Mouse (Mus musculus) neutrophil, adult 65 days (primary cell): ENCODE measurements around the gene Avpi1. TPM values are rescaled to one million over a fixed set of nuclear protein-coding genes. Genes with fewer than 3 reads are reported as not detected.

Experiments
- total RNA-seq: library from RNA; stranded (reverse); gene quantifications from 2 replicates; pipeline ENCODE4 v1.2.4, GENCODE M21; 2023

The Avpi1 gene
- 0.47 and 2.0 TPM in 2 replicates for total RNA-seq

DNA sequence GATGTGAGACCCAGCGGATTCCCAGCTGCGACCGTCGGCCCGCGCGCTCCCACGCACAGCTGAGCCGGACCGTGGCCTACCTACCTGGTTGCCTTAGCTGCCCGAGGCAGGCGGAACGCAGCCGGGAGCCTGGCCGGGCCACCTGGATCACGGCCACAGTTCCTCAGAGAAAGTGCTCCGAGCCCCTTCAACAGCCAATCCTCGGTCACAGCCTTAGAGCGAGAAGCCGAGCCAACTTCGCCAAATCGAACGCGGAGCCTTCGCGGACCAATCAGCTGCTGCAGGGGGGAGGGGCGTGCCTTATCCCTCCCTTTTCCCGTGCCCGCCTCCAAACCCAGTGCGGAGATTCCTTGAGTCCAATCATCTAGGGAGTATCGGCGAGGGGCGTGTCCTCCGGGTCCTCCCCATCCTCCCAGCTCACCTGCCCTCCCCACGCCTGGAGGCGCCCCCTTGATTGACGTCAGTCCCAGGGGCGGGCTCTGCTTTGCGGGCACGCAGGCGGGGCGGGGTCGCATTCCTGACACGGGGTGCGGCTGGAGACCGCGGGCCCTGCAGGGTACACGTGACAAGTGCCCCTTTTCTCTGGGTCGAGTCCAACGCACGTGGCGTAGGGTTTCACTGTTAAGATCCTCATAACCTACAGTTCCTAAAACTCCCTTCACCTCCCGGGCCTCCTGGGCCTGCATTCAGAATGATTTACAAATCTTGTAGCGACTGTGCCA is at the start of gene Avpi1:
TSS of gene Avpi1 (minus strand) at position 273 of the 722 bp plus-strand sequence.

DNA sequence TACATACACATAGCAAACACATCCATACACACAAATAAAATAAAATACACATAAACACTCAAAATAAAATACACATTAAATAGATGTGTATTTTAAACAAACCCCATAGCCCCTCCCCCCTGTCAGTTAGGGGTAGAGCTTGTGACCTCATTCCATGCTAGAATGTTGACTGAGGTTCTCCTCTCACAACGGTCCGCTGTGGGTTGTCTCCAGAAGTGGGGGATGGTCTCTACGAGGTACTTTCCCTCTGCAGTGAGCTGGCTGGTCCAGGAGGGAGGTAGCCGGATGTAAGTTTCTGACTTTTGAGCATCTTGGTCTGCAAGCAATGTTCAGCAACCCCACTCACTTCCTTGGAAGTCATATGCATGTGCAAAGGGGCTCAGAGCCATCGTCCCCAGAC is 34.9 kb upstream of the Avpi1 start, which contains the start of gene Zfyve27:
TSS of gene Zfyve27 (plus strand) at position 188 of the 400 bp plus-strand sequence.

GRCm38 (mm10) chr19:42147170-42147768 is 18.4 kb upstream of the Avpi1 start, which contains the start of gene Marveld1:
TSS of gene Marveld1 (plus strand) at chr19:42147400.

GRCm38 (mm10) chr19:42089748-42090595 is 38.9 kb downstream of the Avpi1 start, which contains the start of gene Pi4k2a:
TSS of gene Pi4k2a (plus strand) at chr19:42090470.

DNA sequence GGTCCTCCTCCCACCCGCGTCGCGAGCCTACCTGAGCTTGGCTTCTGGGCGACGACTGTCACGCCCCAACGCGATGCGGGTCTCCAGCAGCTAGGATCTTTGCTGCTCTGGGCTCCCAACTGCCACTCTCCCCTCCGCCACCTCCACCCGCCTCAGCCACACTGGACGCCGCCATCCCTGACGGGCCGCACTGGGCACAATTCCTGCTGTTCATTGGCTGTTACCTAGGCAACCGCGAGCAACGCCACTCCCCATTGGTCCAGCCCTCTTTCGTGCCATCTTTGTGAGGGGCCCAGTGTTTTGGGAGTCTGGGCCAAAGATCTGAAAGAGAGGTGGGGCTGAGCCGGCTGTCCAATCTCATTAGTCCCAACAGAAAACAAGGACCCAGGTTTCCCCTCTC is 42.7 kb downstream of the Avpi1 start, which contains the start of gene Morn4:
TSS of gene Morn4 (minus strand) at position 192 of the 400 bp plus-strand sequence.

Other genes with a start within 250 kb of the Avpi1 start
- 33.1 and 42.2 TPM in 2 replicates for gene Rrp12, start 232.9 kb downstream of the Avpi1 start, total RNA-seq
- 332 and 338 TPM in 2 replicates for gene Pgam1, start 217.1 kb downstream of the Avpi1 start, total RNA-seq
- 9.9 and 13.9 TPM in 2 replicates for gene Exosc1, start 195.6 kb downstream of the Avpi1 start, total RNA-seq
- 24.5 and 33.2 TPM in 2 replicates for gene Zdhhc16, start 195.6 kb downstream of the Avpi1 start, total RNA-seq
- 28.7 and 54.6 TPM in 2 replicates for gene Mms19, start 147.9 kb downstream of the Avpi1 start, total RNA-seq
- gene Ubtd1, start 147.3 kb downstream of the Avpi1 start, total RNA-seq = 34.6 and 35.8 TPM in 2 replicates
- gene Ankrd2, start 93.1 kb downstream of the Avpi1 start, total RNA-seq = not detected in 2 replicates
- gene Hoga1, start 83.4 kb downstream of the Avpi1 start, total RNA-seq = not detected in 2 replicates
- not detected in 2 replicates for gene 4933411K16Rik, start 76.8 kb downstream of the Avpi1 start, total RNA-seq
- not detected in 2 replicates for gene Morn4, start 42.7 kb downstream of the Avpi1 start, total RNA-seq
- 46.1 and 62.7 TPM in 2 replicates for gene Pi4k2a, start 38.6 kb downstream of the Avpi1 start, total RNA-seq
- gene Marveld1, start 18.3 kb upstream of the Avpi1 start, total RNA-seq = 13.1 and 14.7 TPM in 2 replicates
- 83.0 and 144 TPM in 2 replicates for gene Zfyve27, start 34.9 kb upstream of the Avpi1 start, total RNA-seq
- not detected in 2 replicates for gene Sfrp5, start 73.2 kb upstream of the Avpi1 start, total RNA-seq
- not detected in 2 replicates for gene Golga7b, start 118.5 kb upstream of the Avpi1 start, total RNA-seq